Mouse (Mus musculus) regulatory T cell (primary cell): ENCODE measurements at regions not wholly inside any gene's neighbourhood (a gene's known extent, or its start where the extent isn't known, plus 50 kb on each side); places are given as distances from the start of the nearest gene placed in this dataset.

Source experiments
- in situ Hi-C: fragments of 300-600 bp; cut with MboI, MseI; formaldehyde crosslinking; loops from one replicate; pipeline ENCODE4 v1.15.1; 2025; ENCODE audit warnings: high pct_unique_total_duplicates

GRCm38 (mm10) chr15:51551216-51551775 is 2333.4 kb upstream of the Gm7489 start:
- in situ Hi-C loops: no loop called here

- in situ Hi-C loops: no loop called here
These were observed 2326.5 kb upstream of the Gm7489 start for GRCm38 (mm10) chr15:51558215-51558614.

GRCm38 (mm10) chr15:51565543-51565942 is 2319.2 kb upstream of the Gm7489 start:
- in situ Hi-C loops: no loop called here

GRCm38 (mm10) chr15:51570631-51571030 is 2314.1 kb upstream of the Gm7489 start:
- in situ Hi-C loops: no loop called here

- in situ Hi-C loops: no loop called here
These were observed 2310.1 kb upstream of the Gm7489 start for GRCm38 (mm10) chr15:51574538-51575105.

GRCm38 (mm10) chr15:51583636-51584035 is 2301.1 kb upstream of the Gm7489 start:
- in situ Hi-C loops: no loop called here

- in situ Hi-C loops: no loop called here
These were observed 2298.6 kb upstream of the Gm7489 start for GRCm38 (mm10) chr15:51586146-51586545.

- in situ Hi-C loops: no loop called here
These were observed 2293.2 kb upstream of the Gm7489 start for GRCm38 (mm10) chr15:51591406-51592068.

GRCm38 (mm10) chr15:51592069-51592435 is 2292.7 kb upstream of the Gm7489 start:
- in situ Hi-C loops: no loop called here

GRCm38 (mm10) chr15:51592511-51593498 is 2291.9 kb upstream of the Gm7489 start:
- in situ Hi-C loops: no loop called here

- in situ Hi-C loops: no loop called here
These were observed 2290.6 kb upstream of the Gm7489 start for GRCm38 (mm10) chr15:51594060-51594459.

GRCm38 (mm10) chr15:51595655-51596054 is 2289.1 kb upstream of the Gm7489 start:
- in situ Hi-C loops: no loop called here

- in situ Hi-C loops: no loop called here
These were observed 2286.9 kb upstream of the Gm7489 start for GRCm38 (mm10) chr15:51597841-51598240.

GRCm38 (mm10) chr15:51601128-51601855 is 2283.4 kb upstream of the Gm7489 start:
- in situ Hi-C loops: no loop called here

GRCm38 (mm10) chr15:51621455-51621854 is 2263.3 kb upstream of the Gm7489 start:
- in situ Hi-C loops: no loop called here

GRCm38 (mm10) chr15:51627463-51627862 is 2257.2 kb upstream of the Gm7489 start:
- in situ Hi-C loops: no loop called here

GRCm38 (mm10) chr15:51628518-51628917 is 2256.2 kb upstream of the Gm7489 start:
- in situ Hi-C loops: no loop called here

GRCm38 (mm10) chr15:51631881-51632280 is 2252.8 kb upstream of the Gm7489 start:
- in situ Hi-C loops: no loop called here

GRCm38 (mm10) chr15:51633068-51633467 is 2251.6 kb upstream of the Gm7489 start:
- in situ Hi-C loops: no loop called here

GRCm38 (mm10) chr15:51634726-51635125 is 2250.0 kb upstream of the Gm7489 start:
- in situ Hi-C loops: no loop called here

GRCm38 (mm10) chr15:51635129-51635920 is 2249.4 kb upstream of the Gm7489 start:
- in situ Hi-C loops: no loop called here
